Mouse (Mus musculus): ENCODE measurements around the gene Bysl. TPM values are rescaled to one million over a fixed set of nuclear protein-coding genes. Genes with fewer than 3 reads are reported as not detected.
"Not testable (repeated sequence)": the region's sequence is repeated elsewhere in the genome, so short reads cannot be mapped to it uniquely, and the experiment has no call there.

Gene Bysl
- polyA plus RNA-seq, 1 experiment from 2014 or later, result 33.8 TPM

- peak within 1 kb of the TSS; percentile 98 for H3K27ac ChIP-seq (replicated peaks)
- H3K9me3 ChIP-seq, result no peaks in the 10 kb centered on the region
- H3K27me3 ChIP-seq, result no peaks in the 10 kb centered on the region
- ATAC-seq (replicated peaks), result no peak
- under 1% methylated on average over 3 of the region's 3 CpGs for WGBS
- peak within 1 kb of the TSS; percentile 86 for H3K9ac ChIP-seq (replicated peaks)
- H3K4me1 ChIP-seq, result peaks cover 40% of the 10 kb centered on the region
- H3K36me3 ChIP-seq, result 0 out of 2 replicates have a peak, but pooled peaks cover 3% of the 10 kb centered on the region
- peak within 1 kb of the TSS; percentile 82 for H3K4me2 ChIP-seq (replicated peaks)
- peak within 1 kb of the TSS; percentile 83 for H3K4me3 ChIP-seq
These were observed 19.4 kb upstream of the Bysl start, which contains the start of gene Usp49 for GRCm38 (mm10) chr17:47630678-47631065. Usp49 (plus strand) TSS chr17:47630690.

- under 1% methylated on average over 61 of the region's 61 CpGs for WGBS
- peak; percentile 60 for ATAC-seq (replicated peaks)
- Histone ChIP-seq H3K27ac (replicated peaks) (peak overlapping the region; percentile 98), H3K27me3 (no peaks in the 10 kb centered on the region), H3K36me3 (no peaks in the 10 kb centered on the region), H3K4me1 (peaks cover 40% of the 10 kb centered on the region), H3K4me3 (peak overlapping the region; percentile 83), H3K4me2 (replicated peaks) (peak overlapping the region; percentile 82), H3K9me3 (no peaks in the 10 kb centered on the region), H3K9ac (replicated peaks) (peak overlapping the region; percentile 86)
These were observed 18.7 kb upstream of the Bysl start for GRCm38 (mm10) chr17:47629717-47630677.

GRCm38 (mm10) chr17:47628851-47629676 is 17.8 kb upstream of the Bysl start:
- peak overlapping the region; percentile 82 for H3K4me2 ChIP-seq (replicated peaks)
- peak overlapping the region; percentile 83 for H3K4me3 ChIP-seq
- H3K27ac ChIP-seq (replicated peaks), result peak overlapping the region; percentile 98
- peaks cover 40% of the 10 kb centered on the region for H3K4me1 ChIP-seq
- peak overlapping the region; percentile 86 for H3K9ac ChIP-seq (replicated peaks)
- no peaks in the 10 kb centered on the region for H3K9me3 ChIP-seq
- ATAC-seq (replicated peaks), result peak; percentile 95
- no peaks in the 10 kb centered on the region for H3K27me3 ChIP-seq
- under 1% methylated on average over 63 of the region's 63 CpGs for WGBS
- peaks cover 6% of the 10 kb centered on the region for H3K36me3 ChIP-seq

GRCm38 (mm10) chr17:47627791-47628190 is 16.5 kb upstream of the Bysl start:
- Histone ChIP-seq H3K27ac (replicated peaks) (no peak overlapping the region), H3K4me1 (peaks cover 32% of the 10 kb centered on the region), H3K9ac (replicated peaks) (no peak overlapping the region), H3K9me3 (no peaks in the 10 kb centered on the region), H3K4me3 (peak overlapping the region; percentile 83; the same call in 1 of the 2 replicates), H3K27me3 (no peaks in the 10 kb centered on the region), H3K4me2 (replicated peaks) (no peak overlapping the region; the same call in 1 of the 2 replicates), H3K36me3 (peaks cover 19% of the 10 kb centered on the region)
- WGBS, result 81% methylated on average over 2 of the region's 2 CpGs
- no peak for ATAC-seq (replicated peaks)

- H3K27me3 ChIP-seq, result no peaks in the 10 kb centered on the region
- WGBS, result 90% methylated on average over 5 of the region's 5 CpGs
- H3K27ac ChIP-seq (replicated peaks), result no peak overlapping the region
- no peak overlapping the region for H3K4me2 ChIP-seq (replicated peaks)
- H3K36me3 ChIP-seq, result peaks cover 31% of the 10 kb centered on the region
- H3K9ac ChIP-seq (replicated peaks), result no peak overlapping the region
- H3K9me3 ChIP-seq, result no peaks in the 10 kb centered on the region
- peaks cover 16% of the 10 kb centered on the region for H3K4me1 ChIP-seq
- ATAC-seq (replicated peaks), result no peak
- H3K4me3 ChIP-seq, result no peak overlapping the region
These were observed 14.7 kb upstream of the Bysl start for GRCm38 (mm10) chr17:47626031-47626430.

- Histone ChIP-seq H3K36me3 (peaks cover 31% of the 10 kb centered on the region), H3K4me3 (no peak overlapping the region), H3K4me2 (replicated peaks) (no peak overlapping the region), H3K27ac (replicated peaks) (no peak overlapping the region), H3K9me3 (no peaks in the 10 kb centered on the region), H3K9ac (replicated peaks) (no peak overlapping the region), H3K27me3 (no peaks in the 10 kb centered on the region), H3K4me1 (peaks cover 8% of the 10 kb centered on the region)
- no peak for ATAC-seq (replicated peaks)
- 94% methylated on average over 2 of the region's 2 CpGs for WGBS
These were observed 13.8 kb upstream of the Bysl start for GRCm38 (mm10) chr17:47625088-47625487.

GRCm38 (mm10) chr17:47624572-47624971 is 13.3 kb upstream of the Bysl start:
- H3K4me2 ChIP-seq (replicated peaks); H3K27me3 ChIP-seq; H3K27ac ChIP-seq (replicated peaks); H3K9me3 ChIP-seq; H3K9ac ChIP-seq (replicated peaks); ATAC-seq (replicated peaks); H3K4me3 ChIP-seq; H3K4me1 ChIP-seq: not testable (repeated sequence)
- WGBS, result 98% methylated on average over 5 of the region's 5 CpGs
- peaks cover 31% of the 10 kb centered on the region for H3K36me3 ChIP-seq

- Histone ChIP-seq H3K9me3 (no peaks in the 10 kb centered on the region), H3K27ac (replicated peaks) (no peak overlapping the region), H3K4me3 (no peak overlapping the region), H3K4me1 (peaks cover 1% of the 10 kb centered on the region), H3K36me3 (peaks cover 41% of the 10 kb centered on the region), H3K4me2 (replicated peaks) (no peak overlapping the region), H3K9ac (replicated peaks) (no peak overlapping the region), H3K27me3 (no peaks in the 10 kb centered on the region)
- no peak for ATAC-seq (replicated peaks)
- WGBS, result 98% methylated on average over 14 of the region's 14 CpGs
These were observed 11.7 kb upstream of the Bysl start for GRCm38 (mm10) chr17:47622912-47623554.

- Histone ChIP-seq H3K9ac (replicated peaks) (no peak overlapping the region), H3K4me3 (no peak overlapping the region), H3K27me3 (no peaks in the 10 kb centered on the region), H3K4me1 (no peaks in the 10 kb centered on the region), H3K4me2 (replicated peaks) (no peak overlapping the region), H3K27ac (replicated peaks) (no peak overlapping the region), H3K9me3 (no peaks in the 10 kb centered on the region), H3K36me3 (peaks cover 63% of the 10 kb centered on the region)
- WGBS, result 93% methylated on average over 13 of the region's 13 CpGs
- no peak for ATAC-seq (replicated peaks)
These were observed 7.4 kb upstream of the Bysl start for GRCm38 (mm10) chr17:47618556-47619311.

GRCm38 (mm10) chr17:47617605-47618307 is 6.5 kb upstream of the Bysl start:
- no peak for ATAC-seq (replicated peaks)
- no peaks in the 10 kb centered on the region for H3K9me3 ChIP-seq
- no peak overlapping the region for H3K27ac ChIP-seq (replicated peaks)
- peaks cover 3% of the 10 kb centered on the region for H3K4me1 ChIP-seq
- H3K9ac ChIP-seq (replicated peaks), result no peak overlapping the region
- no peak overlapping the region for H3K4me3 ChIP-seq
- H3K36me3 ChIP-seq, result peaks cover 53% of the 10 kb centered on the region
- WGBS, result 94% methylated on average over 9 of the region's 9 CpGs
- H3K4me2 ChIP-seq (replicated peaks), result no peak overlapping the region
- H3K27me3 ChIP-seq, result no peaks in the 10 kb centered on the region

GRCm38 (mm10) chr17:47616652-47617051 is 5.4 kb upstream of the Bysl start:
- Histone ChIP-seq H3K9me3 (no peaks in the 10 kb centered on the region), H3K4me3 (no peak overlapping the region), H3K9ac (replicated peaks) (no peak overlapping the region), H3K27me3 (no peaks in the 10 kb centered on the region), H3K4me2 (replicated peaks) (no peak overlapping the region), H3K4me1 (peaks cover 12% of the 10 kb centered on the region), H3K27ac (replicated peaks) (no peak overlapping the region), H3K36me3 (peaks cover 43% of the 10 kb centered on the region)
- 85% methylated on average over 4 of the region's 4 CpGs for WGBS
- ATAC-seq (replicated peaks), result no peak
